Mouse (Mus musculus) CH12.LX (cell line): ENCODE measurements around the gene Atp23. TPM values are rescaled to one million over a fixed set of nuclear protein-coding genes. Genes with fewer than 3 reads are reported as not detected.

ENCODE experiments used
- DNase-seq: peaks from one replicate; pipeline ENCODE4 v3.0.0-alpha.2; 2013; ENCODE audit errors: extremely low read depth
- H3K27ac ChIP-seq: 2 replicates; pipeline ENCODE4 v1.5.1; 2012; ENCODE audit warnings: low read depth, mild to moderate bottlenecking, control low read depth, moderate library complexity; ENCODE audit not compliant: insufficient read depth
- H3K27me3 ChIP-seq: replicated peaks from 2 replicates; pipeline ENCODE3; 2012; ENCODE audit warnings: inconsistent platforms
- H3K36me3 ChIP-seq, 2 experiments: replicated peaks in 1 of 2; 2 replicates each; pipeline versions ENCODE3 to v1.6.1; 2012; ENCODE audit warnings: inconsistent platforms in 1 of 2, low read length in 1 of 2, mild to moderate bottlenecking in 1 of 2, mixed read lengths in 1 of 2, moderate library complexity in 1 of 2; ENCODE audit not compliant: control insufficient read depth in 1 of 2, insufficient read depth in 1 of 2
- H3K4me1 ChIP-seq, 2 experiments: 2 replicates each; pipeline ENCODE4 v1.6.1; 2012; ENCODE audit warnings: inconsistent platforms in 1 of 2, moderate library complexity in 1 of 2; ENCODE audit not compliant: insufficient read depth in 2 of 2, control insufficient read depth in 1 of 2
- H3K4me2 ChIP-seq: 2 replicates; pipeline ENCODE4 v1.6.1; 2012; ENCODE audit warnings: low read depth, mild to moderate bottlenecking, control low read depth; ENCODE audit not compliant: poor library complexity, insufficient read depth, severe bottlenecking
- H3K4me3 ChIP-seq, 3 experiments: fragments of 150-350 bp in 1 of 3; sonication (generic) in 1 of 3; replicated peaks in 1 of 3; 2 replicates each; pipeline versions ENCODE3 to v1.5.1; 2011 to 2012; ENCODE audit warnings: low read depth in 2 of 3, low read length in 2 of 3, mild to moderate bottlenecking in 2 of 3, moderate library complexity in 2 of 3, control low read depth in 1 of 3, improper control_type of control experiment in 1 of 3, inconsistent platforms in 1 of 3, mixed read lengths in 1 of 3; ENCODE audit not compliant: poor library complexity in 1 of 3
- H3K79me2 ChIP-seq: replicated peaks from 2 replicates; pipeline ENCODE4 v1.6.1; 2012; ENCODE audit warnings: mild to moderate bottlenecking, moderate library complexity; ENCODE audit not compliant: control insufficient read depth, poor library complexity, insufficient read depth, severe bottlenecking; ENCODE audit errors: extremely low read depth
- H3K9ac ChIP-seq: 2 replicates; pipeline ENCODE4 v1.6.1; 2012; ENCODE audit warnings: low read depth, mild to moderate bottlenecking, control low read depth, moderate library complexity; ENCODE audit not compliant: insufficient read depth
- H3K9me3 ChIP-seq: replicated peaks from 2 replicates; pipeline ENCODE3; 2012; ENCODE audit warnings: low read length, inconsistent platforms, mixed read lengths
- CHD1 ChIP-seq: IDR thresholded peaks from 2 replicates; pipeline ENCODE4 v1.6.1; 2012; ENCODE audit warnings: low read depth, low read length, improper control_type of control experiment, inconsistent platforms
- CTCF ChIP-seq, 2 experiments: IDR thresholded peaks in 1 of 2; conservative IDR thresholded peaks in 1 of 2; 2 replicates each; pipeline ENCODE4 v1.5.1; 2011 to 2012; ENCODE audit warnings: low read depth in 2 of 2, low read length in 2 of 2, improper control_type of control experiment in 1 of 2, inconsistent platforms in 1 of 2, mild to moderate bottlenecking in 1 of 2, moderate library complexity in 1 of 2
- ELF1 ChIP-seq: IDR thresholded peaks from 2 replicates; pipeline ENCODE4 v1.6.1; 2014; ENCODE audit warnings: low read depth, mild to moderate bottlenecking, inconsistent platforms, low read length, improper control_type of control experiment
- HCFC1 ChIP-seq: IDR thresholded peaks from 2 replicates; pipeline ENCODE4 v1.6.1; 2012; ENCODE audit warnings: low read depth, mild to moderate bottlenecking, inconsistent platforms, low read length, improper control_type of control experiment
- IRF4 ChIP-seq: IDR thresholded peaks from 2 replicates; pipeline ENCODE4 v1.6.1; 2014; ENCODE audit warnings: low read depth, mild to moderate bottlenecking, inconsistent platforms, low read length, improper control_type of control experiment
- KAT2A ChIP-seq: IDR thresholded peaks from 2 replicates; pipeline ENCODE4 v1.6.1; 2012; ENCODE audit warnings: low read length, improper control_type of control experiment, inconsistent platforms; ENCODE audit not compliant: insufficient replicate concordance
- MAX ChIP-seq: IDR thresholded peaks from 2 replicates; pipeline ENCODE4 v1.6.1; 2011; ENCODE audit warnings: low read length, improper control_type of control experiment
- MEF2A ChIP-seq: IDR thresholded peaks from 2 replicates; pipeline ENCODE4 v1.6.1; 2014; ENCODE audit warnings: low read depth, mild to moderate bottlenecking, inconsistent platforms, low read length, improper control_type of control experiment, borderline replicate concordance
- RAD21 ChIP-seq: IDR thresholded peaks from 2 replicates; pipeline ENCODE4 v1.6.1; 2011; ENCODE audit warnings: low read depth, mild to moderate bottlenecking, low read length, improper control_type of control experiment, moderate library complexity
- RCOR1 ChIP-seq: conservative IDR thresholded peaks from 2 replicates; pipeline ENCODE4 v1.6.1; 2012; ENCODE audit warnings: low read depth, mild to moderate bottlenecking, inconsistent platforms, low read length, improper control_type of control experiment
- SMC3 ChIP-seq: IDR thresholded peaks from 2 replicates; pipeline ENCODE4 v1.6.1; 2011; ENCODE audit warnings: low read depth, low read length, improper control_type of control experiment
- UBTF ChIP-seq: IDR thresholded peaks from 2 replicates; pipeline ENCODE4 v1.6.1; 2012; ENCODE audit warnings: low read depth, mild to moderate bottlenecking, inconsistent platforms, low read length, improper control_type of control experiment, moderate library complexity
- USF2 ChIP-seq: conservative IDR thresholded peaks from 2 replicates; pipeline ENCODE4 v1.6.1; 2011; ENCODE audit warnings: low read depth, low read length, improper control_type of control experiment
- ZKSCAN1 ChIP-seq: IDR thresholded peaks from 2 replicates; pipeline ENCODE4 v1.6.1; 2012; ENCODE audit warnings: low read depth, inconsistent platforms, low read length, improper control_type of control experiment, borderline replicate concordance
- ZMIZ1 ChIP-seq: IDR thresholded peaks from 2 replicates; pipeline ENCODE4 v1.6.1; 2012; ENCODE audit warnings: low read depth, mild to moderate bottlenecking, inconsistent platforms, low read length, improper control_type of control experiment
- ZNF384 ChIP-seq: IDR thresholded peaks from 2 replicates; pipeline ENCODE4 v1.6.1; 2012; ENCODE audit warnings: low read depth, low read length, improper control_type of control experiment, inconsistent platforms
- dilution Hi-C: fragments of 300-500 bp; cut with MboI; formaldehyde crosslinking; loops from 2 replicates; pipeline ENCODE4 v1.14.3; 2020; ENCODE audit warnings: low sequenced_read_pairs; ENCODE audit not compliant: extremely low pct_unique_long_range_greater_than_20kb, extremely low pct_ligation_motif_present
- in situ Hi-C: fragments of 300-500 bp; cut with MboI; formaldehyde crosslinking; loops from 3 replicates; pipeline ENCODE4 v1.14.3; 2019; ENCODE audit warnings: low sequenced_read_pairs, low pct_ligation_motif_present, low pct_unique_long_range_greater_than_20kb, mixed read lengths
- polyA plus RNA-seq: library from polyadenylated mRNA; unstranded; fragments of >175 nt; gene quantifications from 2 replicates; pipeline ENCODE4 v1.2.1, GENCODE M21; 2012; ENCODE audit warnings: low read depth; ENCODE audit not compliant: insufficient read length
- total RNA-seq, 2 experiments: library from RNA; depleted of rRNA; stranded (reverse); fragments of 300-350 nt in 1 of 2; fragments of >200 nt in 1 of 2; gene quantifications; 2 replicates each; pipeline ENCODE4 v1.2.3; 2012 to 2014

The Atp23 gene
- total and polyA plus RNA-seq, 3 experiments: 16.7 to 18.9 (median 17.2) TPM

GRCm38 (mm10) chr10:126865284-126865683 lies 35.9 kb downstream of the Atp23 start:
- H3K9me3 ChIP-seq: no peaks in the 10 kb centered on the region

GRCm38 (mm10) chr10:126862193-126862592 lies 39.0 kb downstream of the Atp23 start:
- peaks cover 4 to 16% of the 10 kb centered on the region in 2 experiments; a peak in 3 of 4 replicates for H3K4me1 ChIP-seq
- H3K27me3 ChIP-seq: no peaks in the 10 kb centered on the region
- DNase-seq: no peak
- no peak overlapping the region for H3K4me3 ChIP-seq
- H3K9ac ChIP-seq: no peak overlapping the region
- no peaks in the 10 kb centered on the region for H3K79me2 ChIP-seq
- no peak overlapping the region for H3K4me2 ChIP-seq
- H3K9me3 ChIP-seq: no peaks in the 10 kb centered on the region
- in situ Hi-C loops (no loop called here), dilution Hi-C loops (no loop called here)
- no peak overlapping the region for H3K27ac ChIP-seq
- H3K36me3 ChIP-seq: no peaks in the 10 kb centered on the region
- no peak for TF ChIP-seq USF2
- TF ChIP-seq KAT2A: no peak
- no peak for TF ChIP-seq HCFC1
- TF ChIP-seq CHD1: no peak
- no peak for TF ChIP-seq ZMIZ1

More at GRCm38 (mm10) chr10:126865284-126865683, 35.9 kb downstream of the Atp23 start:
- TF ChIP-seq IRF4 (peak; percentile 65), ZNF384 (peak; percentile 50; the same call in 1 of the 2 replicates), MAX (no peak)
- no peak overlapping the region for H3K4me3 ChIP-seq
- H3K4me1 ChIP-seq: peaks cover 4 to 12% of the 10 kb centered on the region in 2 experiments; a peak in 3 of 4 replicates
- no peaks in the 10 kb centered on the region for H3K36me3 ChIP-seq
- H3K27ac ChIP-seq: no peak overlapping the region
- in situ Hi-C loops: no loop called here
- H3K79me2 ChIP-seq: no peaks in the 10 kb centered on the region
- DNase-seq: peak; percentile 49
- no peaks in the 10 kb centered on the region for H3K27me3 ChIP-seq
- H3K4me2 ChIP-seq: peak overlapping the region; percentile 67; the same call in 1 of the 2 replicates
- dilution Hi-C loops: no loop called here
- no peak overlapping the region for H3K9ac ChIP-seq

DNA sequence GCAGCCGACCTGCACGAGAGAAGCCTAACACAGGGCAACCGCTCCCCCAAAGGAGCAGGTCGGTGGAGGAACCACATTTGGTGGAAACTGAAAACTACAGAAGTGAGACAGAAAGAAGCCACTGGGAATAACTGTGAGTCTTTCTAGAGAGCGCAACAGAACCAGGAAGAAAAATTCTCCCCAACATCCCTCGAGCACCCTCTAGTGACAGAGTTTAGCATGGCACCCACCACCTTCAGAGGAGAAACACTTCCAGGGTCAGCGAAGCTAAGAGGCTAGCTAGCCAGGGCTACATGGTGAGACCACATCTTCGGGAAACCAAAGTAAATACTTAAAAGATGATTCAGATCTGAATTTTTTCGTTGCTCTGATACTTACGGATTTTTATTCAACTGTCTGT lies 47.9 kb downstream of the Atp23 start:
- in situ Hi-C loops: no loop called here
- Histone ChIP-seq H3K4me3 (no peak overlapping the region), H3K4me1 (no peaks in the 10 kb centered on the region), H3K36me3 (no peaks in the 10 kb centered on the region)
- TF ChIP-seq ELF1 (peak; percentile 52), UBTF (no peak), CTCF (conservative IDR thresholded peaks at IDR 0.05 in 1 of 2, IDR thresholded peaks at IDR 0.05 in 1 of 2; ENCODE audit: low read depth in 2 of 2, low read length in 2 of 2) (peak; percentile 69 to 76), HCFC1 (no peak), ZKSCAN1 (no peak), RCOR1 (no peak), MEF2A (no peak), SMC3 (peak; percentile 51), RAD21 (peak; percentile 69)
- TF ChIP-seq, all 38 proteins: peak for 4
- Histone ChIP-seq H3K27ac (no peak overlapping the region), H3K27me3 (no peaks in the 10 kb centered on the region), H3K79me2 (no peaks in the 10 kb centered on the region), H3K4me2 (no peak overlapping the region), H3K9ac (no peak overlapping the region), H3K9me3 (no peaks in the 10 kb centered on the region)
- dilution Hi-C loops: no loop called here
- DNase-seq: peak; percentile 49
